Mouse (Mus musculus) intestine, embryonic 16.5 days (tissue): ENCODE data around the gene Ssh1. TPM values are rescaled to one million over a fixed set of nuclear protein-coding genes. Genes with fewer than 3 reads are reported as not detected.

ENCODE experiments used
- ATAC-seq: fragments of 200-750 bp; cut with Nextera tagmentation; 2 replicates; pipeline ENCODE4 v1.8.0; 2017; ENCODE audit warnings: moderate TSS enrichment, moderate library complexity
- H3K27ac ChIP-seq: fragments of 300-500 bp; sonication (generic); 2 replicates; pipeline ENCODE4 v1.5.1; 2014; ENCODE audit warnings: mild to moderate bottlenecking, low read length
- H3K27me3 ChIP-seq: fragments of 300-500 bp; sonication (generic); replicated peaks from 2 replicates; pipeline ENCODE4 v1.6.1; 2014; ENCODE audit warnings: low read length, control low read depth, mixed read lengths; ENCODE audit not compliant: control insufficient read depth, insufficient read depth
- H3K36me3 ChIP-seq: fragments of 300-500 bp; sonication (generic); 2 replicates; pipeline ENCODE4 v1.6.1; 2014; ENCODE audit warnings: low read length, control low read depth; ENCODE audit not compliant: control insufficient read depth, insufficient read depth
- H3K4me1 ChIP-seq: fragments of 300-500 bp; sonication (generic); 2 replicates; pipeline ENCODE4 v1.6.1; 2014; ENCODE audit warnings: low read length, control low read depth, mixed read lengths; ENCODE audit not compliant: control insufficient read depth, insufficient read depth
- H3K4me2 ChIP-seq: fragments of 300-500 bp; sonication (generic); 2 replicates; pipeline ENCODE4 v1.6.1; 2014; ENCODE audit warnings: low read depth, low read length, control low read depth
- H3K4me3 ChIP-seq: fragments of 300-500 bp; sonication (generic); 2 replicates; pipeline ENCODE4 v1.5.1; 2014; ENCODE audit warnings: mild to moderate bottlenecking, low read length
- H3K9ac ChIP-seq: fragments of 300-500 bp; sonication (generic); 2 replicates; pipeline ENCODE4 v1.6.1; 2014; ENCODE audit warnings: low read depth, low read length
- H3K9me3 ChIP-seq: fragments of 300-500 bp; sonication (generic); 2 replicates; pipeline ENCODE4 v1.6.1; 2016; ENCODE audit warnings: low read length, control low read depth; ENCODE audit not compliant: control insufficient read depth
- WGBS: fragments of 180-500 bp; shearing (Covaris S2); extraction: QIAGEN DNeasy Blood & Tissue Kit; methylation state at CpG from one replicate; pipeline ENCODE4 v1.1.7; 2014; 5-methylcytosine and 5-hydroxymethylcytosine counted together
- polyA plus RNA-seq: library from polyadenylated mRNA; unstranded; fragments of >200 nt; fragmentation: Nextera tagmentation; extraction: Ambion mirVana; gene quantifications from 2 replicates; pipeline ENCODE4 v1.2.1, GENCODE M21; 2015

The Ssh1 gene
- polyA plus RNA-seq, 1 experiment from 2014 or later: 7.1 TPM

- Histone ChIP-seq H3K9me3 (no peaks in the 10 kb centered on the region), H3K27ac (peak overlapping the region; percentile 31; the same call in 1 of the 2 replicates), H3K4me2 (no peak overlapping the region), H3K9ac (no peak overlapping the region), H3K4me3 (no peak overlapping the region), H3K36me3 (peaks cover 5% of the 10 kb centered on the region), H3K27me3 (no peaks in the 10 kb centered on the region), H3K4me1 (peaks cover 46% of the 10 kb centered on the region)
- ATAC-seq: no peak
- WGBS: 47% methylated on average over 2 of the region's 2 CpGs
Measured at GRCm38 (mm10) chr5:113985737-113986136, 8.0 kb downstream of the Ssh1 start.

- 73% methylated on average over 13 of the region's 13 CpGs for WGBS
- Histone ChIP-seq H3K36me3 (peaks cover 5% of the 10 kb centered on the region), H3K4me1 (peaks cover 44% of the 10 kb centered on the region), H3K27ac (no peak overlapping the region), H3K4me2 (no peak overlapping the region), H3K4me3 (no peak overlapping the region), H3K27me3 (no peaks in the 10 kb centered on the region), H3K9me3 (no peaks in the 10 kb centered on the region), H3K9ac (no peak overlapping the region)
- ATAC-seq: peak; percentile 46; the same call in 1 of the 2 replicates
Measured at GRCm38 (mm10) chr5:113984025-113984740, 9.5 kb downstream of the Ssh1 start.

GRCm38 (mm10) chr5:113983541-113983940 lies 10.2 kb downstream of the Ssh1 start:
- H3K27me3 ChIP-seq: no peaks in the 10 kb centered on the region
- H3K9me3 ChIP-seq: no peaks in the 10 kb centered on the region
- H3K4me3 ChIP-seq: no peak overlapping the region
- no peak overlapping the region for H3K4me2 ChIP-seq
- no peak overlapping the region for H3K27ac ChIP-seq
- H3K9ac ChIP-seq: no peak overlapping the region
- H3K36me3 ChIP-seq: peaks cover 5% of the 10 kb centered on the region
- H3K4me1 ChIP-seq: peaks cover 44% of the 10 kb centered on the region
- no peak for ATAC-seq
- WGBS: 68% methylated on average over 6 of the region's 6 CpGs

- H3K9me3 ChIP-seq: no peaks in the 10 kb centered on the region
- H3K27me3 ChIP-seq: no peaks in the 10 kb centered on the region
- 76% methylated on average over 8 of the region's 8 CpGs for WGBS
- H3K4me3 ChIP-seq: no peak overlapping the region
- no peak overlapping the region for H3K27ac ChIP-seq
- H3K4me1 ChIP-seq: peaks cover 39% of the 10 kb centered on the region
- ATAC-seq: no peak
- H3K36me3 ChIP-seq: peaks cover 5% of the 10 kb centered on the region
- no peak overlapping the region for H3K4me2 ChIP-seq
- no peak overlapping the region for H3K9ac ChIP-seq
Measured at GRCm38 (mm10) chr5:113981843-113982242, 11.9 kb downstream of the Ssh1 start.

- peaks cover 32% of the 10 kb centered on the region for H3K4me1 ChIP-seq
- H3K36me3 ChIP-seq: peaks cover 5% of the 10 kb centered on the region
- H3K27me3 ChIP-seq: no peaks in the 10 kb centered on the region
- H3K9ac ChIP-seq: no peak overlapping the region
- 79% methylated on average over 6 of the region's 6 CpGs for WGBS
- no peak for ATAC-seq
- H3K4me3 ChIP-seq: no peak overlapping the region
- H3K4me2 ChIP-seq: no peak overlapping the region
- no peaks in the 10 kb centered on the region for H3K9me3 ChIP-seq
- no peak overlapping the region for H3K27ac ChIP-seq
Measured at GRCm38 (mm10) chr5:113981171-113981570, 12.5 kb downstream of the Ssh1 start.

- Histone ChIP-seq H3K9ac (no peak overlapping the region), H3K4me1 (peaks cover 32% of the 10 kb centered on the region), H3K36me3 (peaks cover 5% of the 10 kb centered on the region), H3K9me3 (no peaks in the 10 kb centered on the region), H3K27me3 (no peaks in the 10 kb centered on the region), H3K27ac (no peak overlapping the region), H3K4me2 (no peak overlapping the region), H3K4me3 (no peak overlapping the region)
- 63% methylated on average over 1 of the region's 1 CpGs for whole genome bisulfite sequencing
- ATAC-seq: no peak
Measured at GRCm38 (mm10) chr5:113980511-113980910, 13.2 kb downstream of the Ssh1 start.

- Histone ChIP-seq H3K36me3 (no peaks in the 10 kb centered on the region), H3K27me3 (no peaks in the 10 kb centered on the region), H3K9ac (no peak overlapping the region), H3K4me3 (no peak overlapping the region), H3K9me3 (no peaks in the 10 kb centered on the region), H3K4me2 (no peak overlapping the region), H3K4me1 (peaks cover 35% of the 10 kb centered on the region), H3K27ac (no peak overlapping the region)
- WGBS: 76% methylated on average over 8 of the region's 8 CpGs
- ATAC-seq: no peak
Measured at GRCm38 (mm10) chr5:113977309-113977708, 16.4 kb downstream of the Ssh1 start.

GRCm38 (mm10) chr5:113976597-113976996 lies 17.1 kb downstream of the Ssh1 start:
- H3K4me3 ChIP-seq: no peak overlapping the region
- H3K4me1 ChIP-seq: peaks cover 31% of the 10 kb centered on the region
- ATAC-seq: no peak
- H3K27ac ChIP-seq: no peak overlapping the region
- no peak overlapping the region for H3K4me2 ChIP-seq
- H3K36me3 ChIP-seq: no peaks in the 10 kb centered on the region
- H3K9ac ChIP-seq: no peak overlapping the region
- H3K9me3 ChIP-seq: no peaks in the 10 kb centered on the region
- WGBS: 84% methylated on average over 8 of the region's 8 CpGs
- H3K27me3 ChIP-seq: no peaks in the 10 kb centered on the region

GRCm38 (mm10) chr5:113975538-113976215 lies 18.0 kb downstream of the Ssh1 start:
- Histone ChIP-seq H3K27me3 (no peaks in the 10 kb centered on the region), H3K4me1 (peaks cover 26% of the 10 kb centered on the region), H3K4me3 (no peak overlapping the region), H3K9me3 (no peaks in the 10 kb centered on the region), H3K4me2 (no peak overlapping the region), H3K36me3 (no peaks in the 10 kb centered on the region), H3K27ac (no peak overlapping the region), H3K9ac (no peak overlapping the region)
- ATAC-seq: no peak
- 52% methylated on average over 9 of the region's 9 CpGs for WGBS
